Mouse (Mus musculus) spleen, adult 18-20 months (tissue): ENCODE results near the gene Uncx.
A peak's percentile ranks its signal among the peaks of the same experiment; 100 is the strongest.

Experiments used
- DNase-seq, 2 experiments: peaks; one replicate each; pipeline ENCODE4 v3.0.0; 2022; ENCODE audit warnings: mixed read lengths in 2 of 2

Uncx gene

DNA sequence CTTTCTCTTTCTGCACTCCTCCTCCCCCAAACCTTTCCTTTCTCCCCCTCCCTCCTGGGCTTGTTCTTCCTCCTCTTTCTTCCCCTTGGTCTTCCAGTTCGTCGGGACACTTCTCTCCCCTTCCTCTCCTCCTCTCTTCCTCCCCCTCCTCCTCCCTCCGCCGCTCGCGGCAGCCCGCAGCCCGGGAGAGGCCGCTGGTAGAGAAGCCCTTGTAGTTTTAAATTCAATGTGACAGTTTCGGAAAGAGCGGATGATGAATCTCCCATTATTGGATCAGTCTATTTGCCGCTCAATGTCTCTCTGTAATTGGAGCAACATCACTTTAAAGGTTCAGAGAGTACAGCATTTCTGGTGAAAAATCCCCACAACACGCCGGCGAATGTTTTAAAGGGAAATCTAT is at the start of gene Uncx:
TSS of gene Uncx (plus strand) at position 281 of the 400 bp plus-strand sequence.
- DNase-seq: no peak

DNA sequence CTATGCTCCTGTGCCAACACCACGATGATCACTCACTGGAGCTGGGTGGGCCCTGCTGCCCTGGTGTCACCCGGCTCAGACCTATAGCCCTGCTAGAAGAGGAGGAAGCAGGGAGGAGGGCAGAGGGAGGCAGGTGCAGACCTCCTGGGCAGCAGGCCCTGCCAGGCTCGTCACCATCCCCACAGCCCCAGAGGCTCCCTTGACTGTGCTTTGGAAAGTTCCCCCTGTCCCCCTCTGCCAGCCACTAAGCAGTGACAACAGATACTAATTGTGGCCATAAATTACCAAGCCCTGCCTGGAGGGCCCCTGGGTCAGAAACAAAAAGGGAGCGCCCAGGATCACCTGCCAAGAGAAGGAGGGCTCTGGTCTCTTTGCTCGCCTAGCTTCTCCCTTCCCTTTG is 49.6 kb upstream of the Uncx start:
- no peak for DNase-seq

DNA sequence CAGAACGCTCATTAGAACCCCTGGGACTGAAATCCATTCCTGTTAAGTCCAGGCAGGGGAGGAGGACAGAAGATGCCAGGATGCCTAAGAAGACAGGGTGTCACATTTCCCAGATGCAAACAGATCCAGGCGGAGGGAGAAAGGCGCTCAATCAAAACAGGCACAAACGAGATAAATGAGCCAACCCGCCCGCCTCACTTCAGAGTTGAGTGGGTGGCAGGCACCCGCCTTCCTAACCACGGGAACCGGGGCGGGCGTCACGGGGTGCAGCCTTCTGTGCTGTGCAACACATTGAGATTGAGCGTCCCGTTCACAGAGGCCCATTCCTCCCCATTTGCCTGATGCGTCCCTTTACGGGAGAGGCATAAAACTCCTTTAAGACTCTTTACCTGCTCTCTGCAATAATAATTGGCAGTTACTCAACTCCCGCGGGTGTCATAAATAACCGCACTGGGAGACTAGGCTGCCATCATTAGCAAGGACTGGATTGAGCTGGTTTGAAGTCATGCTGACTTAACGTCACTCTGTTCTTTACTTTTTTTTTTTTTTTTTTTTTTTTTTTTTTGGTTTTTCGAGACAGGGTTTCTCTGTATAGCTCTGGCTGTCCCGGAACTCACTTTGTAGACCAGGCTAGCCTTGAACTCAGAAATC is 48.1 kb upstream of the Uncx start:
- no peak for DNase-seq

DNA sequence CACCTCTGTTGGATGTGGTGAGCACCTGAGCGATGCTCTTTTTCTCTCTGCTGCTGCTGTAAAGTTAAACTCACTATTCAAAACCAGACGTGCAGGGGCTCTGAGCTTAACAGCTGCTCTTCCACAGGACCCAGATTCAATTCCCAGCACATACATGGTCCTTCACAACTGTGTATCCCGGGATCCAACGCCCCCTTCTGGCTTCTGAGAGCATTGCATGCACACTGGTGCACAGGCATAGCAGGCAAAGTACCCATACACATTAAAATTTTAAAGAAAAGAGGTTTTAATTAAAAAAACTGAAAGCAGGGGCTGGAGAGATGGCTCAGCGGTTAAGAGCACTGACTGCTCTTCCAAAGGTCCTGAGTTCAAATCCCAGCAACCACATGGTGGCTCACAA is 46.4 kb upstream of the Uncx start:
- no peak for DNase-seq

DNA sequence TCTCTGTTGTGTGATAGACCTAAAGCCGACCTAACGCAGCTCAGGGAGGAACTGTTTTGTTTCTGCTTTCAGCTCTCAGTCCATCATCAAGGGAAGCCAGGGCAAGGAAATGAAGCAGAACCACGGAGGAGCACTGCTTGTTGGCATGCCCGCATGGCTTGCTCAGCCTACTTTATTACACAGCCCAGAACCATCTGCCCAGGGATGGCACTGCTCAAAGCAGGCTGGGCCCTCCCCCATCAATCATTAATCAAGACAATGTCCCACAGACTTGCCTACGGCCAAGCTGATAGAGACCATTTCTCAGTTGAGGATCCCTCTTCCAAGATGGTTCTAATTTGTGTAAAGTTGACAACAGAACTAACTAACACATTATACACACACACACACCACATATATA is 44.5 kb upstream of the Uncx start:
- no peak for DNase-seq

DNA sequence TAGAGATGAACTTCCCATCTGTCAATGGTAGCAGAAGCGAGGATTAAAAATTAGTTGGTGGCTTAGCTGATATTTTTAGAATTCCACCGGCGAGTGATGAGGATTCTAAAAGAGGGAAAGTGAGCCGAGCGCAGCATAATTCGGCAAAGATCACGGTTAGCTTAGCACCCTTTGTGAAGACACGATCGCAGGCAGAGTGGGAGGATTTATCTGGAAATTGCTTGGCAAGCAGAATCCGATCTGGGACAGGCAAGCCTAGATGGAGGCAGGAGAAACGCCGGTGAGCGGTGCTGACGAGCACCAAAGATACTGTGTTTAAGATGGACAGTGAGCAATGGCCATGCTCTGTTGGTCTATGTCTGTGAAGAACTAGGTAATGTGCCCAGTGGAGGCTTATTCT is 41.0 kb upstream of the Uncx start:
- DNase-seq: no peak

DNA sequence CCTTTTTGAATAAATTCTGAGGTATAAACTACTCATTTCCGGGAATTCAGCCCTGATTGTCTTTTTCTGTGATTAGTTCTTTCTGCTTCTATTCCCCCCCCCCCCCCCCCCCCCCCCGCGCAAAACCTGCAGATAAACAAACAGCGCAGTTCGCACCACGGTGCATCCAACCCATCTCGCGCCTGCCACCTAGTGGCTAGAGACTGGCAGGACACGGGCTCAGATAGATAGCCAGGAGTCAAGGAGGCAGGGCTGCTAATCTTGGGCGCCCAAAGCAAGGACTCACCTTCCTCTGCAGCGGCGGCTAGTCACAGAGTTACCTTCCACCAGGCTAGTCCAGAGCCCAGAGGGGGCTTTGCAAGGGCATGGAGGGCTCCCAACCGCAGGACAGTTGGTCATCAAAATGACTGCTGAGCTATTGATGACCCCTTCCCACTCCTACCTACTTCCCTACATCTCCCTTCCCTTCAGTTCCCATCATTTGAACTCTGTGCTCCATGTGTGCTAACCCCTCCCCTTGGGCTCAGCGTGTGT is 38.2 kb upstream of the Uncx start:
- peak; percentile 44 to 77 for DNase-seq

DNA sequence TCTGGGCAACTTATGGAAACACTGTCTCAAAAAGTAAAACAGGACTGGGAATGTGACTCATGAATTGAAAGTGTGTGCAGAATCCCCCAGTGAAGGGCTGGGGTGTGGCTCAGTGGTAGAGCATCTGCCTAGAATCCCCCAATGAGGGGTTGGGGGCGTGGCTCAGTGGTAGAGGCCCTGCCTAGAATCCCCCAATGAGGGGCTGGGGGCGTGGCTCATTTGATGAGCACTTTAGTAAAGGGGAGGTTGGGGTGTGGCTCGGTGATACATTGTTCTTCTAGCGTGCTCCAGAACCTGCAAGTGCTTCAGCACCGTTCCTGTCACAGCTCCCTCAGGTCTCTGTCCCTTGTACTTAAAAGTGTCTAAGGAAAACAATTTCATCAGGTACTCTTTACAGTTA is 37.1 kb upstream of the Uncx start:
- no peak for DNase-seq

DNA sequence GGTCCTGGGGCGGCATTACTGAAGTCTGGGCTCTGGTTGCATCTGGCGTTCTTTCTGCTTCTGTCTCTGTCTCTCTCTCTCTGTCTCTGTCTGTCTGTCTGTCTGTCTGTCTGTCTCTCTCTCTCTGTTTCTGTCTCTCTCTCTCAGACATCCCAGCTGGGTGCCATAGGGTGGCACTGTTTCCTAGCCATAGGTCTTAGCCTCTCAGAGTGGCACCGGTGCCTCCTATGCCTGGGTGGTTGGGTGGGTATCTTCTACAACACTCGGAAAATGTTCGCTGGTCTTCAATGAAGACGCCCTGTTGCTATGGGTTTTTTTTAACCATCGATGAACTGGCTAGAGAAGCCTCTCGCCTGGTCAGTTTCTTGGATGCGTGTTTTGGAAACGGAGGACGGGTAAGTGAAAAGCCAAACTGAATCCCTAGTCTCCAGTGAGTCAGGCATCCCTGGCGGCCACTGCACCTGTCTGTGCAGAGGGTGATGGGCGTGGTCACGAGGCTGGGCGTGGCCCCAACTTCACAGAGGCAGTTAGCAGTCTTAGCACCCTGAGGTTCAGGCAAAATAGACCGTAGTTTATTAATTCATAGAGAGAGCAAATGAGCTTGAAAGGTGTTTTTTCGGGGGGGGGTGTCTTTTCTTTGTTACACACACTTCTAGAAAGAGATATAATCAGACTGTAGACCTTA is 32.5 kb upstream of the Uncx start:
- no peak for DNase-seq

DNA sequence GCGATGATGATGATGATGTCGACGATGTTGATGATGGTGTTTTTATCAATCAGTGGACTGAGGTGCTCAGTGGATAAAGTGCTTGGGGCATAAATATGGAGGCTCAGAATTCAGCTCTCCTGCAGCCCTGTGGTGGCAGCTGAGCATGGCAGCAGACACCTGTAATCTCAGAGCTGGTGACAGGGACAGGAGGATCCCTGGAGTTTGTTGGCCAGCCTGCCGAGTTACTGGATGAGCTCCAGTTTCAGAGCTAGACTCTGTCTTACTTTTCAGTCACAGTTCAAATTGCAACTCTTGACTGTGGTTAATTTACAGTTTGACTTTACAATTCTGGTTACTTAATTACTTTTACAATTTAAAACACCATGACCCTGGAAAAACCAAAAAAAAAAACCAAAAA is 31.1 kb upstream of the Uncx start:
- DNase-seq: no peak

DNA sequence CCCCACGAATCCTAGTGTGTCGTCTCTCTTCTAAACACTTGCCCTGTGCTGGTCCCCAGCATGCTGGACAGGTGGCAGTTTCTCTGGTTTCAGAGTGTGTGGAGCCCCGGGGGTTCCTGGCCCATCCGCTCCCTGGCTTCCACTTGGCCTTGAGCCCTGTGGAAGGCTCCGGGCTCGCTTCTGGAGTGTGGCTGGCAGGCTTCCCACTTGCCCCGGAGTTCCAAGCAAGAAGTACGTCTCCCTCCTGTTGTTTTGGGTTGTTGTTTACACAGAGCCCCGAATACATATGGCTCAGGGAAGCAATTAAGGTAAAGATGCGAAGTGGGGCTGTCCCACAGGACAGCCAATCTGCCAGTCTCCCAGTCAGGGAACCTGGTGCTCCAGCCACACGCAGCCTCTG is 27.0 kb upstream of the Uncx start:
- no peak for DNase-seq

DNA sequence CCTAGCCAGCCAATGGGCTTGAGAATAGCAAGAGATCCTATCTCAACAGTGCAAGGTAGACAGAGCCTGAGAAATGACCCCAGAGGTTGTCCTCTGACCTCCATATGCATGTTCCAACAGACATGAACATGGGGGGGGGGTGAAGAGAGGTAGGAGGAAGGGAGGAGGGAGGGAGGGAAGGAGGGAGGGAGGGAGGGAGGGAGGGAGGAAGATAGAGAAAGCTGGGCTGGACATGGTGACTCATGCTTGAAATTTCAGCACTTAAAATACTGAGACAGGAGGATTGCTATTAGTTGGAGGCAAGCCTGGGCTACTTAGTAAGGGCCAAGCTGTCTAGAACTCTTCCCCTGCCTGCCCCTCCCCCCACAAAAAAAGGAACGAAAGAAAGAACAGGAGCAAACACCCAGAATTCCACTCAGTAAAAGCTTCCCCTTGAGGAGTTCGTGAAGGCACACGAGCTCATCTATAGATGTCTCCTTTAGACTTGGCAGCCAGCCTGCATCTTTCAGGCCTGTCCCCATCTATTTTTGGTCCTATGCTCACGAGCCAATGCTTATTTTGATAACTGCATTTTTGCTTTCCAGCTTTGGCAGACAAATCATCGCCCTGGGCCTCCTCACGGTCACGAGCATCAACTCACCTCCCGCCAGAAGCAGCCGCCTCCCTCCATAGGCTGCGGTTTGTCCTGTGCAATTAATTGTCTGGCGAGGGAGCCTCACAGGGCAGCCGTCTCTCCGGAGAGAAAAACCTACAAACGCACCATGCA is 23.0 kb upstream of the Uncx start:
- no peak for DNase-seq

DNA sequence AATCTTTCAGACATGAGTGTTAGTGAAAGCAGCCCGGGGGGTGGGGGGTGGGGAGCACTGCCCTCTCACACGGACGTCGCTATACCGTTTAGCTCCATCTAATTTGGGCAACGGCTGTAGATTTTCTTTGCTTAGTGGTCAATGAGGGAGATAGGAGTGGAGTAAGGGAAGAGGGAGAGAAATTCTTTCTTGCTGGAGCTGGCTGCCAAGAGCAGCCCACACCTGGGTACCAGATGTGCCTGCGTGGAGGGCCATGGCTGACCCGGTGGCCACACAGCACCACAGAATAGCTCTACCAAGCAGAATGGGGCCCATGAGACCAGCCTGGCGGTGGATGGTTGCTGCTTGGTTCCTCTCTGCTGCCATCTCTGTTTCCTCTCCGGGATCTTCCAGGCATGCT is 21.3 kb upstream of the Uncx start:
- no peak for DNase-seq

DNA sequence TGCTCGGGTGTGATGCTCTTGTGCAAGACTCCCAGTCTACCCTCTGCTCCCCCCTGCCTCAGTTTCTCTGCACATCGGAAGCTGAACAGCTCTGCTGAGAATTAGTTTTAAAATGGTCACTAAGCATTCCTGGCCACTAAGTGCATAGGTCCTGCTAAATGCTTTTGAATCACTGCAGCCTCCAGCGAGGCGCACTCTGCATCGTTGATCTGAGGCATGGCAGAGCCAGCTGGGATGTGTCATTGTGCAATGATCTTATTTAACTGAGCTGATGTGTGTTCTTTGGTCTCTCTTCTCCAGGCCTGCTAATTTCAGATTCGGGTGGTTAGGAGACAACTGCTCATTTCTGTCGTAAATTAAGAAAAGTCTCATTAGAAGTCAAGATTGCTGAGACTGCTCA is 14.4 kb upstream of the Uncx start:
- DNase-seq: no peak

DNA sequence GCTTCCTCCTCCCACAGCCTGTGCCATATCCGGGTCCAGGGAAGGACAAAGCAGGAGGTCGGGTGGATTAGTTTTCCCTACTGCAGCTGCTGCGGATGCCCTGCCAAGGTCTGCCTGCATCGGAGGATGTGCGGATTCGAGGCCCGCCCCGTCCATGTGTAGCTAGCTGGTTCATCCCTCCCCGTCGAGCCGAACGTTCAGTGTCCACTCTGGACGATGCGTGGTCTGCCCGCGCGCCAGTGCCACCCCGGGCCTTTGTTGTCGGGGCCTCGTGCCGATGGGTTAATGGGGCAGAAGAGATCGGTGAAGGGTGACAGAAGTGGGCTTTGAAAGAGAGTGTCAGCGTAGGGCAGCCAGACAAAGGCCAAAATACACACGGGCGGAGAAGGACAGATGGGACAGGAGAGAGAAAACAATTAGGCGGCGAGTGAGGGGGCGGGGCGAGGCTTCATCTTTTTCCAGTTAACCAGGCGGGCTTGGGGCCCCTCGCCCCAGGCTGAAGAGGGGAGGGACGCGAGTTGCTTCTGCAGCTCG is 7.8 kb upstream of the Uncx start:
- no peak for DNase-seq

DNA sequence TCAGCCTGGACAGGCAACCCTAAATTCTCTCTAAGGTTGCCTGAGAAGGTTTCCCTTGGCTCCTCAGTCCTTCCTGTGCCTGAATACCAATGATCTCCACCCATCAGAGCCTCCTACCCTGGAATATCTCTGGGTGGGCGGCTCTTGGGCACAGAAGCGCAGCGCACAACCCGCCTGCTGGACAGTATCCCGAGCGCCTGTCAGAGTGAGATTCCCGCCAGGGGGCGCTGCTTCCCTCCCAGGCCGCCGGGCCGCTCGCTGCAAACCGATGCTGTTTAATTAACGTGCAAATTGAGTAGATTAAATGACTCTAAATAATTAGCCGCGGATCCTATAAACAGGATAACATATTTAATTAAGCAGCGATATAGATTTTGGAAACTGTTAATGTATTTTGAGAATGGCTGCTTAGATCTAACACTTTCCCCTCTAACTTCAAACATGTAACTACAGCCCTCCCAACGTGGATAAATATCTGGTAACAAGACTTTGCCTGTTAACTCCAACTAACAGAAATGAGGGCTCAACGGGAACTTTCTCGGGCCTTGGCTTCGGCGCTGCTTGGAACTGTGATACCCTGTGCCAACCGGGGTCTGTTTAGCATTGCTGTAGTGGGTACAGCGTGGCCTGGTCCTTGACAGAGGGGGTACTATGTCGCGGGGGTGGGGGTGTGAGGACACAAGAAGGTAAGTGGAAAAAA is 6.9 kb upstream of the Uncx start:
- peak in 1 of 2 experiments; percentile 72 for DNase-seq

DNA sequence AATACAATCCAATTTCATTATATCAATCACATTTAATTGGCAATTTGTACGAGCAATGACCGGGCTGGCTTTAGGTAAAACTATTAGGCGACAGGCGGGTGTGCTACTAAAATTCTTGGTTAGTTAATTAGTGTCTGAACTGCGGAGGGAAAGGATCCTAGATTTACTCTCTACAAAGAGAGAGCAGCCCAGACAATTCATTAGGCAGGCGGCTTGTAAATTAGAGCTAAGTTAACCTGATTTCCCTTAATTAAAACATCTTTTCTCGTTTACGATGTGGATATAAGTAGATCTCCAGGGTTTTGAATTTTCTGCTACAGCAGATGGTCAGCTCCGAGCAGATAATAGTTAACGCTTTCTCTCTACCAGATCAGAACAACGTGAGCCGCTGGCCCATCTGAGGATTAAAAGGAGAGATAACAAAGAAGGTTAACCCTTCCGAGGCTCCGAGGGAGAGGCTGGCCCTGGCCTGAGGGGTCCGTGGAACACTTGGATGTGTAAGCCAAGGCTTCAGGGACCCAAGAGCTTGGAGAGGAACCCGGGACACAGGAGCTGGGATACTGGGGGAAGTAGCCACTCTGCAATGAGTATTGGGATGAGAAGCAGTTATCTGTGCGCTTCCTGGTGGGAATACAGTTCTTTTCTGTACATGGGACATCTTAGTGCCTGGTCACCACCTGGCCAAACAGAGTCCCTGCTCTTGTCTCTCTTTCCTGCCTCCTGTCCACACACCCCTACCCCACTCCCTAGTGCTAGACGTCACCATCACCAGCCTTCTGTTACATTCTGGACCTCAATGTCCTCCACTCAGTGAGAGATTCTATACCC is 6.2 kb upstream of the Uncx start:
- no peak for DNase-seq

DNA sequence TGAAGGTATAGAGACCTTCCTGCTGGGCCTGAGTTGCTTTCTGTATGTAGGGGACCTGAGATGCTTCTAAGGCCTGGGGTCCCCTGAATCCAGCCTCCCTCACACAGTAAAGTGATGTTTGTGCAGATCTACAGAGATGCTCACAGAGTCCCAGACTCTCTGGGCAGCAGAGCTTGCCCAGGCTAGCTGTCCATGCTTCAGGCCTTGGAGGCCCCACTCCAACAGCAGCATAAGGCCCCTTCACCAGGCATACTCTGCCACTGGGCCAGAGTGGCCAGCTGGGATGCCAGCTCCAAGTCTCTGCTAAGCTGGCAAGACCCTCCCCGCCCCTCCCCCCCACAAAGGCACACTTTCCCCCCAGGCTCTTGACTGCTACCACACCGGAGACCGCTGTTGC is 5.6 kb upstream of the Uncx start:
- DNase-seq: no peak

DNA sequence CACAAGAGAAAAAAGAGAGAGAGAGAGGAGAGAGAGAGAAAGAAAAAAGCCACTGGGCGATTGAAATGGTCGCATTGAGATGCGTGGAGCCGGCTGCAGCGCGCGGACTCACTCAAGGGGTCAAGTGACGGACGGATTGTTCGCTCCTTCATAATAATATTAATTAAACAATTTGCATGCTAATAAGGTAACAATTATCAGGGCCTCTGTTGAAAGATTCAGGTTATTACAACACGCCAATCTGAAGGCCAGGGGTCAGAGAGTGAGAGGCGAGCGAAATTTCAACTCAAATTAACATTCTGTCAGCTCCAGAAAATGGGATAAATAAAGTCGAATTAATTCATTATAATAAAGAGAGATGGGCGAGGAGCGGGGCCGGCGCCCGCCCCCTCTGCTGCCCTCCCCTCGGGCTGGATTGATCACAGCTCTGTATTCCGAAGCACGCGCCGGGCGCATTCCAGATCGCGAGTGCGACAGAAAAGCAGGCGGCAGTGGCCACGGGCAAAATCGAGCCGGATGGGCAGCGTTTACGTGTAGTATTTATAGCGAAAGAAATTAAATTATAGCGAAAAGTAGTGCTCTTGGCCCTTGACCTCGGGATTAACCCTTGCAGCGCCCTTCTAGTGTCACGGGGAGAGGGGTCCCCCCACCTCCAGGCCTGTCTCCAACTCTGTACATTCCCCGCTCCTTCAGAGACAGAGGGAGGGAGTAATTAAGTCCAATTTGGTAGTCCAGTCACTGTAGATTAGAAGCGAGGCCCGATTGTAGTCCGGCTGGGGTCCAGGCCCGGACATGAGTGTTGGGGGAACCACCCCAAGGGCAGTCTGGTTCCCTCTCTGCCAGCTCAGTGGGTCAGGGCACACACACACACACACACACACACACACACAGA is 1.9 kb upstream of the Uncx start:
- DNase-seq: no peak

DNA sequence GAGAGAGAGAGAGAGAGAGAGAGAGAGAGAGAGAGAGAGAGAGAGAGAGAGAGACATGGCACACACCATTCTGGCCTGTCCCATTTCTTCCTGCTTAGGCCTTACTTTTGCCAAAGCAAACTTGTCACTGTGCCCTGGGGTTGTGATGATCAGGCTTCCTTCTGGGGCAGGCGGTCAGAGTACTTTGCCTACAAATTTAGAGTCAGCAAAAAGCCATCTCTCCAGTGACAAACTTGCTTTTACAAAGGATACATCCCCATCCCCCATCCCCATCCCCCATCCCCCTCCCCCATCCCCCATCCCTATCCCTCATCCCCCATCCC is 1.3 kb upstream of the Uncx start:
- DNase-seq: no peak

DNA sequence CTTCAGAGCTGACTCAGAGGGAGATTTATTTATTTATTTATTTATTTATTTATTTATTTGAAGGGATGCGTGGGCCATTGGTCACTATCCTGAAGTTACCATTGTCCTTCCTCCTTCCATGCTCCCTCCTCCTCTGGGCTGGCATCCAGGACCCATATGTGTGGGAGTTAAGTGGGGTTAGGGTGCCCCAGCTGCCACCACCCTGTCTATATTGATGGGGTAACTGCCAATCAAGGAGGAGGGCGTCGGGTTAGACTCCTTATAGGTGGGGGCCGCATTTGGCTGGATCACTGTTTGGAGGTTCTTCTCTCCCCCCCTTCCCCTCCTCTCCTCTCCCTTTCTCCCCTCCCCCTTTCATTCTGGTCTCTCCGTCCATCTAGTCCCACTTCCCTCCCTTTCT is 738 bp upstream of the Uncx start:
- no peak for DNase-seq
